Mouse (Mus musculus): ENCODE measurements at regions not wholly inside any gene's neighbourhood (a gene's known extent, or its start where the extent isn't known, plus 50 kb on each side); places are given as distances from the start of the nearest gene placed in this dataset.

DNA sequence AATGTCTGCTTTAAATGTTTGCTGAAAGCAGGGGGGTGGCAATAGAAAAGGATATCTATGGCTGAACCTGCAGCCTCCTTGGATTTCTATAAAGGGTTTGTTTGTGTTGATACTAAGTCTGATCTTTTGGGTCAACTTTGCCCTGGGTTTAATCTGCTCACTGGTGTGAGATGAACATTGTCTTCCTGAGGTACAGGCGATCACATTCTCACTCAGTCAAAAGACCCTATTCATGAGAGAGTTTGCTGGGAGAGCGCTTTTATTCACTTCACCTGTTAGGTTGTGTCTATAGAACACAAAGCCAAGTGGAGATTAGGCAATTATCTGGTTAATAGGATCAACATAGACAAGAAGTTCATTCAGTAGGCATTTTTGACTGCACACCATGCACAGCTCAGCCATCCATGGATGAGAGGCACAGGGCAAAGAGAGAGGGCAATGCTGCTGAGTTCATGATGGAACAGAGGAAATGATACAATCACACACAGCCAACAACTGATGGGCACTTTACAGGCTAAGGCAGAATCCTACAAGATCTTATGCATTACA is 692.3 kb downstream of the Tfap2b start:
- no peaks in the 10 kb centered on the region for H3K36me3 ChIP-seq (replicated peaks; ENCODE audit: control insufficient read depth, insufficient read depth, low read depth, low read length)
- 46% methylated on average over 2 of the region's 2 CpGs for WGBS
- H3K4me3 ChIP-seq (ENCODE audit: low read depth, low read length): no peak overlapping the region
- no peaks in the 10 kb centered on the region for H3K27me3 ChIP-seq (ENCODE audit: control insufficient read depth, insufficient read depth, low read length)
- no peak for ATAC-seq (replicated peaks; ENCODE audit: insufficient number of reproducible peaks, low FRiP score, low TSS enrichment, low read depth)
- no peak overlapping the region for H3K4me2 ChIP-seq (ENCODE audit: low read depth, low read length)
- H3K27ac ChIP-seq (replicated peaks; ENCODE audit: low read depth, low read length): no peak overlapping the region
- H3K9ac ChIP-seq (replicated peaks; ENCODE audit: low read length): no peak overlapping the region
- no peak for DNase-seq (ENCODE audit: low spot score)
- H3K4me1 ChIP-seq (ENCODE audit: control insufficient read depth, insufficient read depth, low read length): no peaks in the 10 kb centered on the region
- H3K9me3 ChIP-seq (replicated peaks; ENCODE audit: control insufficient read depth, low read length): no peaks in the 10 kb centered on the region

DNA sequence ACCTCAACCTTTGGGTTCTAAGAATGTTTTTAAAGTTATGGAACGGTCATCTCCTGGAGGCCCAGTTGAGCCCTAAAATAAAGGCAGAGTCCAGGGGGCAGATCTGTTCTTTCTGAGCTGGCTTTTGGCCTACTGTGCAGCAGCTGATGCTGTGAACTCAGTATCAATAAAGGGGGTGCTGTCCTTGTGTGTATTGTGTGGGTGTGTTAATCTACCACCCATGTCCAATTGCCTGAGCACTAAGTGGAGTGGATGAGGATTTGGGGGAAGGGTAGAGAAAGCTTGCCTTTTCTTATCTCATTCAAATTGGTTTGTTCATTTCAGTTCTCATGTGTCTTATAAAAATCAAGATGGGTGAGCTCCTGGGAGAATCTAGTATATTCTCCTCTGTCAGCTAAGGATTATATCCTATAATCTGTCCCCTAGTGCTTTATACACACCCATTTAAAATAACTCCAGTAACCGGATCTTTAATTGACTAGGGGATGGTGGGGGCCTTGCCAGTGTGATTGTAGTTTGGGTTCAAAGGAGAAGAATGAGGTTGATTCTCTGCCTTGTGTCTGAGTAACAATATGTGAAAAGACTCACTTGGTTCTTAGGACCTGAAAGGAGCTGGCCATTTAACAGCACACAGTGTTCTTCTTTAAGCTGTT is 703.6 kb downstream of the Tfap2b start:
- 67% methylated on average over 2 of the region's 2 CpGs for WGBS
- H3K4me1 ChIP-seq (ENCODE audit: control insufficient read depth, insufficient read depth, low read length): no peaks in the 10 kb centered on the region
- no peak overlapping the region for H3K9ac ChIP-seq (replicated peaks; ENCODE audit: low read length)
- H3K27ac ChIP-seq (replicated peaks; ENCODE audit: low read depth, low read length): no peak overlapping the region
- no peak overlapping the region for H3K4me3 ChIP-seq (ENCODE audit: low read depth, low read length)
- DNase-seq (ENCODE audit: low spot score) (no peak), ATAC-seq (replicated peaks; ENCODE audit: insufficient number of reproducible peaks, low FRiP score, low TSS enrichment, low read depth) (no peak)
- H3K4me2 ChIP-seq (ENCODE audit: low read depth, low read length): no peak overlapping the region
- no peaks in the 10 kb centered on the region for H3K27me3 ChIP-seq (ENCODE audit: control insufficient read depth, insufficient read depth, low read length)
- H3K36me3 ChIP-seq (replicated peaks; ENCODE audit: control insufficient read depth, insufficient read depth, low read depth, low read length): no peaks in the 10 kb centered on the region
- H3K9me3 ChIP-seq (replicated peaks; ENCODE audit: control insufficient read depth, low read length): no peaks in the 10 kb centered on the region

DNA sequence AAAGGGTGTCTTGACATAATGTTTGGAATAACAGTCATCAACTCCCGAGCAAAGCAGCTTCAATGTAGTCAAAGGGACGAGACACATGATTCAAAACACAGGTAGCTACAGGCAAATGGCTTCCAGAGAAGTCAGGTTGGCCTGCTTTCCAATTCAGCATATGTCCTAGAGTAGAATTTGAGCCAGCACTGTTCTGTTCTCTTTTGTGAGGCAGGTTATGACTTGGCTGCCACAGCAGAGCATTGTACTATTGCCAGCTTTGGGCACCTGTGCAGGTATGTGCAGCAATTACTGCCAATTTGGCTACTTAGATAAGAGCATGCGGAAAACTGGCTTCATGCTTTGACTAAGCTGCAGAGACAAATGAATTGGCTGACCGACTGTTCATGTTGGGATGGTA is 699.1 kb downstream of the Pkhd1 start:
- no peak for ATAC-seq (replicated peaks; ENCODE audit: insufficient number of reproducible peaks, low FRiP score, low TSS enrichment, low read depth)
- 86% methylated on average over 4 of the region's 4 CpGs for WGBS

DNA sequence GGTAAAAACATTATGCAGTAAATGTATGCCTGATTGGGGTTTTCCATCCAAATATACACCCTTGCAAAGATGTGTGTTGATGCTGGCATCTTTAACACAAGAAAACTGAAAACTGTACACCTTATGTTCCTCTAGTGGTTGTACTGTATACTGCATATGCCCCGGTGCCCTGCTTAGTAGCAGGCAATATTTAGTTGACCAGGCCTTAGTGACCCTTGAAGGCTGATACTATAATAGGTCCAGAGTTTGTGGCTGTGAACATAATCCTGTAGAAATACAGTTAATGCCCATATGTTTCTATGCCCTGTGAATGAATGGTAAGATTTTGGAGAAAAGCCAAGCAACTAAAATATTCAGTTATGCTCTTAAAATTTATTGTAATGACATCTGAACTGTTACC is 690.7 kb downstream of the Pkhd1 start:
- DNase-seq (ENCODE audit: low spot score): no peak
- no peak for ATAC-seq (replicated peaks; ENCODE audit: insufficient number of reproducible peaks, low FRiP score, low TSS enrichment, low read depth)

More for the DNA sequence above, 699.1 kb downstream of the Pkhd1 start:
- H3K9me3 ChIP-seq (replicated peaks; ENCODE audit: control insufficient read depth, low read length): no peaks in the 10 kb centered on the region
- no peaks in the 10 kb centered on the region for H3K27me3 ChIP-seq (ENCODE audit: control insufficient read depth, insufficient read depth, low read length)
- no peak overlapping the region for H3K4me3 ChIP-seq (ENCODE audit: low read depth, low read length)
- no peak overlapping the region for H3K27ac ChIP-seq (replicated peaks; ENCODE audit: low read depth, low read length)
- no peaks in the 10 kb centered on the region for H3K36me3 ChIP-seq (replicated peaks; ENCODE audit: control insufficient read depth, insufficient read depth, low read depth, low read length)
- no peak for DNase-seq (ENCODE audit: low spot score)
- no peaks in the 10 kb centered on the region for H3K4me1 ChIP-seq (ENCODE audit: control insufficient read depth, insufficient read depth, low read length)
- H3K9ac ChIP-seq (replicated peaks; ENCODE audit: low read length): no peak overlapping the region
- H3K4me2 ChIP-seq (ENCODE audit: low read depth, low read length): no peak overlapping the region

DNA sequence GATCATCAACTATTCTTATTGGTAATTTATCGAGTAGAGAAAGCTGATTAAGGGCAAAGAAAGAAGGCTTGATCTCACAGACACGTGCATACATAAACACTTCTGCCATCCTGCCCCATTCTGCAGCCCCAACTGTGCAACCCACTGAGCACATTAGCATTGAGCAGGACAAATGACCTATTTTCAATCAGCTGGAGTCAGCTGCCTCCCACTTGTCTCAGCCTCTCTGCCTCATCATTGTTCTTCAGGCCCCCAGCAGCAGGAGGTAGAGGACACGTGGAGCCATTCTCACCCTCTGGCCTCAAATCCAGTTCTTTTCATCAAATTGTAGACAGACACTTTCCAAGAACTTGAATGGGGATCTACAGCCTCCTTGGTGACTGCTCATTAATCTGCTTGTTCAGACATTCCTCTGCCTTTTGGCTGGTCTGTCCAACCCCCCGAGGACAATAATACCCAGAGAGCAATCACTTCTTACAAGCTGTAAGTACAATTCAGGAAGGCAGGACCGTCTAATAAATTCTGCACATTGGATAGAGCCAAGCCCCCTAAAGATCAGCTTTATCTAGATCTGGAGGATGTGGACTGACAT is 690.0 kb downstream of the Pkhd1 start:
- no peaks in the 10 kb centered on the region for H3K27me3 ChIP-seq (ENCODE audit: control insufficient read depth, insufficient read depth, low read length)
- WGBS: 20% methylated on average over 5 of the region's 5 CpGs
- no peak overlapping the region for H3K9ac ChIP-seq (replicated peaks; ENCODE audit: low read length)
- DNase-seq (ENCODE audit: low spot score) (no peak), ATAC-seq (replicated peaks; ENCODE audit: insufficient number of reproducible peaks, low FRiP score, low TSS enrichment, low read depth) (peak; percentile 44; the same call in 1 of the 2 replicates)
- no peak overlapping the region for H3K4me2 ChIP-seq (ENCODE audit: low read depth, low read length)
- H3K36me3 ChIP-seq (replicated peaks; ENCODE audit: control insufficient read depth, insufficient read depth, low read depth, low read length): no peaks in the 10 kb centered on the region
- no peaks in the 10 kb centered on the region for H3K9me3 ChIP-seq (replicated peaks; ENCODE audit: control insufficient read depth, low read length)
- H3K27ac ChIP-seq (replicated peaks; ENCODE audit: low read depth, low read length): no peak overlapping the region
- H3K4me3 ChIP-seq (ENCODE audit: low read depth, low read length): no peak overlapping the region
- no peaks in the 10 kb centered on the region for H3K4me1 ChIP-seq (ENCODE audit: control insufficient read depth, insufficient read depth, low read length)

More for the DNA sequence above, 690.7 kb downstream of the Pkhd1 start:
- Histone ChIP-seq H3K4me1 (ENCODE audit: control insufficient read depth, insufficient read depth, low read length) (no peaks in the 10 kb centered on the region), H3K4me3 (ENCODE audit: low read depth, low read length) (no peak overlapping the region), H3K36me3 (replicated peaks; ENCODE audit: control insufficient read depth, insufficient read depth, low read depth, low read length) (no peaks in the 10 kb centered on the region), H3K27me3 (ENCODE audit: control insufficient read depth, insufficient read depth, low read length) (no peaks in the 10 kb centered on the region), H3K9me3 (replicated peaks; ENCODE audit: control insufficient read depth, low read length) (no peaks in the 10 kb centered on the region), H3K4me2 (ENCODE audit: low read depth, low read length) (no peak overlapping the region), H3K27ac (replicated peaks; ENCODE audit: low read depth, low read length) (no peak overlapping the region), H3K9ac (replicated peaks; ENCODE audit: low read length) (no peak overlapping the region)
- WGBS: 90% methylated on average over 1 of the region's 1 CpGs

DNA sequence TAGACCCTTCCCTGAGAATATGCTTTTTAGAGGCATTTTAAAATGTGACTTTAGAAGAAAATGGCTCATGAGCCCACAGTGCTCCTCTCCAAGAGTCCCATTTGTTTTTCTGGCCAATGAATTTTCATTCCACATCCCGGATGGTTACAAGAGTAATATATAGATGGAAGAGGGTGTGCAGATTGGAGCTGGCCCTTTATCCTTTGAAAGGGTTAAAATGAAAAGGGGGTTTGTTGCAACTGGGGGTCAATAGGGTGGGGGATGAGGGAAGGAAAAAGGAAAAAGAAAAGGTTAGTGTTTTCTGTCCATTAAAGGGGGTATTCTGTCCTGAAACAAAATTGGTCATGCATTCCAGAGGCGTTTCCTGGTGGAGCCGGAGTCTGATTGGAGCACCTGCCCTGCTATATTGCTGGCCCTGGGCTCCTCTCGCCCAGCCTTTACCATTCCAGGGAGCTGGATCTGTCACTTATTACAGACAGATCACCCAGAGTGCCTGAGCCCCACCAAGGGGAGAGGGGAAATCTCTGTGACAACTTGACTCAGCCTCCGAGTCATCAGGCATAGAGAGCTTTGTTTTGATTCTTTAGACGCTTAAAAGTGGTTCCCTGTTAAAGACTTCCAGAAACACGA is 666.7 kb downstream of the Pkhd1 start:
- Histone ChIP-seq H3K27ac (replicated peaks; ENCODE audit: low read depth, low read length) (no peak overlapping the region), H3K27me3 (ENCODE audit: control insufficient read depth, insufficient read depth, low read length) (no peaks in the 10 kb centered on the region), H3K4me3 (ENCODE audit: low read depth, low read length) (no peak overlapping the region), H3K36me3 (replicated peaks; ENCODE audit: control insufficient read depth, insufficient read depth, low read depth, low read length) (no peaks in the 10 kb centered on the region), H3K4me2 (ENCODE audit: low read depth, low read length) (no peak overlapping the region), H3K9ac (replicated peaks; ENCODE audit: low read length) (no peak overlapping the region), H3K4me1 (ENCODE audit: control insufficient read depth, insufficient read depth, low read length) (no peaks in the 10 kb centered on the region), H3K9me3 (replicated peaks; ENCODE audit: control insufficient read depth, low read length) (no peaks in the 10 kb centered on the region)
- ATAC-seq (replicated peaks; ENCODE audit: insufficient number of reproducible peaks, low FRiP score, low TSS enrichment, low read depth) (peak; percentile 92), DNase-seq (ENCODE audit: low spot score) (peak; percentile 59)
- WGBS: 6% methylated on average over 7 of the region's 7 CpGs

DNA sequence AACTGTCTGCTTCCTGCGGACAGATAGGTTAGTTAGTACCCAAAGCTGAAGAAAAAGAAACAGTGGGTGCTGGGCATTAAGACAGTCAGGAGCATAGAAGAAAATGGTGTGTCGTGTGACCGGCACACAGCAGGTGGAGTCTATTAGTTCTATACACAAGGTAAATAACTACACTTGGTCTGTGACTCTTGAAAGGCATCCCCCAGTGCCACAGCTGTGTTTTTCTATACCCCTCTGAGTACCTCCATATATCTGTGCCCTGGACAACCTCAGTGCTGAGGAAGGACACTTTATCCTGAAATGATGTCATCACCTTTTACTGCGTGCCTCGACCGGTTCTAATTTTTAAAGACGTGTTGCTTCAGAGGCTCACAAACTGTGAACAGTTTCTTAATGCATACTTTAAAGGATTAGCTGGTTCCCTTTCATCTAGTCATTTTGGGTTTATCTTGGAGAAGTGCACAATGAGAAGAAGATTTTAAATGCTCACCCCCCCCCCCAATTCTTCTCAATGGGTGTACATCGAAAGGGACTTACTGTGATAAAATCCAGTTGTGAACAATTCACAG is 666.1 kb downstream of the Pkhd1 start:
- Histone ChIP-seq H3K4me3 (ENCODE audit: low read depth, low read length) (no peak overlapping the region), H3K4me1 (ENCODE audit: control insufficient read depth, insufficient read depth, low read length) (no peaks in the 10 kb centered on the region), H3K9me3 (replicated peaks; ENCODE audit: control insufficient read depth, low read length) (no peaks in the 10 kb centered on the region), H3K27ac (replicated peaks; ENCODE audit: low read depth, low read length) (no peak overlapping the region), H3K36me3 (replicated peaks; ENCODE audit: control insufficient read depth, insufficient read depth, low read depth, low read length) (no peaks in the 10 kb centered on the region), H3K27me3 (ENCODE audit: control insufficient read depth, insufficient read depth, low read length) (no peaks in the 10 kb centered on the region), H3K9ac (replicated peaks; ENCODE audit: low read length) (no peak overlapping the region), H3K4me2 (ENCODE audit: low read depth, low read length) (no peak overlapping the region)
- ATAC-seq (replicated peaks; ENCODE audit: insufficient number of reproducible peaks, low FRiP score, low TSS enrichment, low read depth) (no peak), DNase-seq (ENCODE audit: low spot score) (peak; percentile 22)
- WGBS: 20% methylated on average over 8 of the region's 8 CpGs

DNA sequence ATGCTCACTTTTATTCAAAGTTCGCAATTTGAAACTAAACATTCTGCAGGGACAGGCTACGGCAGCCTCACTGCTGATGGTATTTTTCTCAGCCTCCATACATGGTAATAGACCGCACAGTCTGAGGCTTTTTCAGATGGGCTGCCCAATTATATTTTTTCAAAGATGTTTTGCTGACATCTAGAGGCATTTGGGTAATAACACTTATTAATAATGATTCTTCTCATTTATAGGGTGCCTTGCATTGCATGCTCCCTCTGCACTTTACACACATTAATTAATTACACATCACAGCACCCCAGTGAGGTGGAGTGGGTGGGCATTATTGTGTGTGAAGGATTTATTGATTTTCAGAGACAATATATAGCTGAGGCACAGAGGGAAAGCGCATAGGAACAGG is 644.5 kb downstream of the Pkhd1 start:
- H3K4me2 ChIP-seq (ENCODE audit: low read depth, low read length): no peak overlapping the region
- H3K9ac ChIP-seq (replicated peaks; ENCODE audit: low read length): no peak overlapping the region
- H3K4me1 ChIP-seq (ENCODE audit: control insufficient read depth, insufficient read depth, low read length): no peaks in the 10 kb centered on the region
- no peaks in the 10 kb centered on the region for H3K27me3 ChIP-seq (ENCODE audit: control insufficient read depth, insufficient read depth, low read length)
- H3K9me3 ChIP-seq (replicated peaks; ENCODE audit: control insufficient read depth, low read length): no peaks in the 10 kb centered on the region
- H3K36me3 ChIP-seq (replicated peaks; ENCODE audit: control insufficient read depth, insufficient read depth, low read depth, low read length): no peaks in the 10 kb centered on the region
- DNase-seq (ENCODE audit: low spot score) (peak; percentile 55), ATAC-seq (replicated peaks; ENCODE audit: insufficient number of reproducible peaks, low FRiP score, low TSS enrichment, low read depth) (peak; percentile 70; the same call in 1 of the 2 replicates)
- no peak overlapping the region for H3K4me3 ChIP-seq (ENCODE audit: low read depth, low read length)
- H3K27ac ChIP-seq (replicated peaks; ENCODE audit: low read depth, low read length): no peak overlapping the region
- 59% methylated on average over 4 of the region's 4 CpGs for WGBS
